Mouse (Mus musculus) hindbrain, embryonic 13.5 days (tissue): ENCODE measurements at regions not wholly inside any gene's neighbourhood (a gene's known extent, or its start where the extent isn't known, plus 50 kb on each side); places are given as distances from the start of the nearest gene placed in this dataset.

ENCODE experiments used
- ATAC-seq: fragments of 200-750 bp; cut with Nextera tagmentation; 2 replicates; pipeline ENCODE4 v1.8.0; 2017; ENCODE audit warnings: moderate TSS enrichment; ENCODE audit not compliant: low FRiP score
- H3K27ac ChIP-seq: fragments of 300-500 bp; sonication (generic); 2 replicates; pipeline ENCODE4 v1.5.1; 2015; ENCODE audit warnings: inconsistent platforms, mild to moderate bottlenecking, moderate library complexity
- H3K27me3 ChIP-seq: fragments of 300-500 bp; sonication (generic); 2 replicates; pipeline ENCODE4 v1.6.1; 2015; ENCODE audit warnings: mild to moderate bottlenecking, inconsistent platforms
- H3K36me3 ChIP-seq: fragments of 300-500 bp; sonication (generic); 2 replicates; pipeline ENCODE4 v1.6.1; 2015; ENCODE audit warnings: mild to moderate bottlenecking, inconsistent platforms
- H3K4me1 ChIP-seq: fragments of 300-500 bp; sonication (generic); replicated peaks from 2 replicates; pipeline ENCODE4 v1.6.1; 2015; ENCODE audit warnings: inconsistent platforms
- H3K4me2 ChIP-seq: fragments of 300-500 bp; sonication (generic); 2 replicates; pipeline ENCODE4 v1.6.1; 2015; ENCODE audit warnings: inconsistent platforms, mild to moderate bottlenecking, moderate library complexity
- H3K4me3 ChIP-seq: fragments of 300-500 bp; sonication (generic); 2 replicates; pipeline ENCODE4 v1.5.1; 2015; ENCODE audit warnings: mild to moderate bottlenecking, inconsistent platforms
- H3K9ac ChIP-seq: fragments of 300-500 bp; sonication (generic); 2 replicates; pipeline ENCODE4 v1.6.1; 2015; ENCODE audit warnings: mild to moderate bottlenecking, inconsistent platforms
- H3K9me3 ChIP-seq: fragments of 300-500 bp; sonication (generic); 2 replicates; pipeline ENCODE4 v1.6.1; 2016; ENCODE audit warnings: inconsistent platforms
- WGBS: fragments of 180-500 bp; shearing (Covaris S2); methylation state at CpG from one replicate; pipeline ENCODE4 v1.1.7; 2015; 5-methylcytosine and 5-hydroxymethylcytosine counted together

DNA sequence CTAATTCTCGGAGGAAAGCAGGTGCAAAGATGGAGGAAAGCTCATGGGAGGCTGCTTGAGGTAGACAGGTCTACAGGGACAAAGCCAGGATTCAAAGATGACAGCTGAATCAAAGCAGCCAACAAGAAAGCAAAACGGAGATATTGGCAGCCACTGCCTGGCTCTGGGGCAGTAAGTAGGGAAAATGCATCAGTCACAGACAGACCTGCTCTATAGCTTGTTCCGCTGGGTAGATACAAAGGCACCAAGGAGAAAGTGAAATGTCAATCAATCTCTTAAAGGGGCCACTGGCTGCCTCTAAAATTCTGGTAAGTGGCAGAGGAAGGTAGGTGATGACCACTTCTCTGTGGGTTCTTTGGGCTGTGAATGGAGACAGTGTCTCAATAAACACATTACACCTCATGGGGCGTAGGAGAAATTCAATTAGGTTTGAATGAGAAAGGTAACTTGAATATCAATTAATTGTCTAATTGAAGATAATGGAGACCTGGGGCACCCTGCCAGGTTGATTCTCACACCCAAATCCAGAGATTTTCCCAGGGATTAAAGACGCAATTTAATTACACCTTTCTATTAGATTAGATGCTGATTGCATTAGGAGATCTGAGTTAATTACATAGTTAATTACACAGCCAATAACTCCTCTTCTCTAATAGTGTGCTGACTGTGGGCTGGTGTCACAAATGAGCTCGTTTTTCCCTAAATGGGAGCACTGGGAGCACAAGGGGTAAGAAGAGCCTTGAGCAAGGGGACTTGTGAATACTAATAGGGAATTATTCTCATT is 555.1 kb downstream of the Gm9195 start:
- Histone ChIP-seq H3K4me2 (no peak overlapping the region), H3K9ac (no peak overlapping the region), H3K36me3 (no peaks in the 10 kb centered on the region), H3K4me1 (peaks cover 9% of the 10 kb centered on the region), H3K27me3 (0 out of 2 replicates have a peak, but pooled peaks cover 4% of the 10 kb centered on the region), H3K4me3 (no peak overlapping the region), H3K27ac (peak overlapping the region; percentile 44), H3K9me3 (no peaks in the 10 kb centered on the region)
- peak; percentile 86 for ATAC-seq
- 47% methylated on average over 6 of the region's 6 CpGs for WGBS

DNA sequence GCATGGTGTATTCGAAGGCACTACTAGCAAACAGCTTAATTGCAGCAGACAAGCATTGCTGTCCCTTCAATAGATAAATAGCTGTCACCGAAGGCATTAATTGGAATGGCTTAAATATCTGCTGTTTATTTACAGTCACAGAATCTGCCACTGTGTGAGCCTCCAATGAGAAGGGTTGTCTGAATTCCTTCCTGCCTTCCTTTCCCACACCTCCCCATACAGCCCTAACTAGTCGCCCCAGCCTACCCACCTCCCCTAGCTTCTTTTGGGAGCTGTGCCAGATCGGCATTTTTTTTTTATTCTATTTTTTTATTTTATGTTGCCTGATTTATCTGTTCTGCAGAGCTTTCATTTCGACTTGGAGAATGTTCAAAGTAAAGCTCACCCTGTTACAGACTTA is 575.7 kb downstream of the Gm9195 start:
- 77% methylated on average over 5 of the region's 5 CpGs for WGBS
- H3K36me3 ChIP-seq: no peaks in the 10 kb centered on the region
- no peak overlapping the region for H3K9ac ChIP-seq
- H3K27me3 ChIP-seq: no peaks in the 10 kb centered on the region
- no peaks in the 10 kb centered on the region for H3K9me3 ChIP-seq
- ATAC-seq: no peak
- H3K4me3 ChIP-seq: no peak overlapping the region
- H3K4me2 ChIP-seq: no peak overlapping the region
- 0 out of 2 replicates have a peak, but pooled peaks cover 6% of the 10 kb centered on the region for H3K4me1 ChIP-seq
- H3K27ac ChIP-seq: no peak overlapping the region

DNA sequence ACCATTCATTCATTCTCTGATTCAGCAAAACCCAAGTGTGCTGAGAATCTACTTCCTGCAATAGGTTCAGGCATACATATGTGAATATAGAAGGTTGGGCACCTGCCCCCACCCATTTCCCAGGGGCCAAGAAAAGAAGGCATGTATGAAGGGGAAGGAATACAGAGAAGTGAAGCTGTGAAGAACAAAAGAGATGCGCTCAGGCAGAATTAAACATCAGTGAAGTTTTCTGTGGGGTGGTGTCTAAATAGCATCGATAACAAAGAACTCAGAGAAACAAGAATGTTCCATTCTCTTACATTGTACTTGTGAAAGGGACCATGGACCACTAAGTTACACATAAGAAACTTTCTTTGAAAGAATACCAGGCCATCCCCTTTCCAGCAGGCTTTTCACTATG is 580.7 kb downstream of the Gm9195 start:
- no peak overlapping the region for H3K9ac ChIP-seq
- no peaks in the 10 kb centered on the region for H3K36me3 ChIP-seq
- no peak for ATAC-seq
- WGBS: 39% methylated on average over 2 of the region's 2 CpGs
- H3K27me3 ChIP-seq: no peaks in the 10 kb centered on the region
- H3K9me3 ChIP-seq: no peaks in the 10 kb centered on the region
- H3K27ac ChIP-seq: no peak overlapping the region
- no peak overlapping the region for H3K4me3 ChIP-seq
- no peak overlapping the region for H3K4me2 ChIP-seq
- no peaks in the 10 kb centered on the region for H3K4me1 ChIP-seq

DNA sequence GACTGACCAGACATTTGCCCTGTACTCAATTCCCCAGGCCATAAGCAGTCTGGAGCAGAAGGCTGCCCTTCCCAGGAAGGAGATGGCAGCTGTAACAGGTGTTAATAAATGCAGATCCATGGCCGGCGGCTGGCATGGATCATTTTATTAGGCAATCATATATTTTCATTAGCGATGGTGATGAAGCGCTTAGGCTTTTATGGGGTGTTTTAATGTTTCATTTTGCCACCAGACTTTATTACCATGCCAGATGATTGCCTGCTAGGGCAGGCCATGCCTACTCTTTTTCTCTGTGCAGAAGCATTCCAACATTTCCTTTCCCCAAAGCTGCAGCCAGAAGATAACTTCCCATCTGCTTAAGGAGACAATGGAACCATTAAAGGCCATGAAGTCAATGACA is 596.2 kb downstream of the Gm9195 start:
- 80% methylated on average over 4 of the region's 4 CpGs for WGBS
- no peak overlapping the region for H3K4me2 ChIP-seq
- no peak for ATAC-seq
- H3K36me3 ChIP-seq: no peaks in the 10 kb centered on the region
- no peaks in the 10 kb centered on the region for H3K4me1 ChIP-seq
- no peaks in the 10 kb centered on the region for H3K27me3 ChIP-seq
- H3K27ac ChIP-seq: no peak overlapping the region
- no peak overlapping the region for H3K4me3 ChIP-seq
- H3K9ac ChIP-seq: no peak overlapping the region
- H3K9me3 ChIP-seq: no peaks in the 10 kb centered on the region

DNA sequence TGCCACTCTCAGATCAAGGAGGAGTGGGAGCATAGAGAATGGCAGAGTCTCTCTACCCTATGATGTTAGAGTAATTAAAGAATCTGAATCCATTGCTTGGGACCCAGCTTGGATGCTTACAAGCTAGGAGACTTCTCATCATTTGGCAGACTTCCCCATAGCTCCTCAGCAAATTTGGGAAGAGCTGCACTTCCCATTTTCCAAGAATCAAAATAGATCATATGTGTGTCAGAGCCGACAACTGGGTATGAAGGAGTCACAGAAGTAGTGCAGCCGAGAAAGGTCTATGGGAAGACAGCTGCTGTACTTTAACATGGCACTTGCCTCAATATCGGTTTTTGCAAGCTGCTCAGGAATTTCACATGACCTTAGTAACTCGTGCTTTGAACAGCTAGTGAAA is 596.8 kb downstream of the Gm9195 start:
- H3K4me3 ChIP-seq: no peak overlapping the region
- no peaks in the 10 kb centered on the region for H3K36me3 ChIP-seq
- H3K27ac ChIP-seq: no peak overlapping the region
- WGBS: 91% methylated on average over 4 of the region's 4 CpGs
- H3K4me1 ChIP-seq: no peaks in the 10 kb centered on the region
- no peak for ATAC-seq
- H3K27me3 ChIP-seq: no peaks in the 10 kb centered on the region
- H3K9ac ChIP-seq: no peak overlapping the region
- H3K4me2 ChIP-seq: no peak overlapping the region
- no peaks in the 10 kb centered on the region for H3K9me3 ChIP-seq

DNA sequence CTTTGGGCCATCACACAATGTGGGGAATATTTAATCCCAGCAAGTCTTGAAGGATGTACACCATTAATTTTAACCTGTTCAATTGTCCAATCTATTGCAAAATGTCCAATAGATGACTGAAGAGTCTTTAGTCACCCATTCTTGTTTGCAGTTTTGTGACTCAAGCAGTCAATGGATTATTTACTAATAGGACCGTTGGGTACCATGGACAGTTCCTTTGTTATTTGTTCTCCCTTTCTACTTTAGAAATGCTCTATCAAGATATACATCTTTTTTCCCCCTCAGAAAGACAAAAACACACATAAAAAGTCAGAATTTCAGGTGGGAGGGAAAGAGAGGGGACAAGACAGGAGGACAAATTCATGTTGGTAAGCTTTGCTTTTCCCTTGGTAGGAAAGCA is 598.3 kb downstream of the Gm9195 start:
- Histone ChIP-seq H3K4me3 (no peak overlapping the region), H3K27me3 (no peaks in the 10 kb centered on the region), H3K4me2 (no peak overlapping the region), H3K9ac (no peak overlapping the region), H3K9me3 (no peaks in the 10 kb centered on the region), H3K36me3 (no peaks in the 10 kb centered on the region), H3K27ac (no peak overlapping the region), H3K4me1 (no peaks in the 10 kb centered on the region)
- WGBS: 76% methylated on average over 1 of the region's 1 CpGs
- ATAC-seq: no peak

DNA sequence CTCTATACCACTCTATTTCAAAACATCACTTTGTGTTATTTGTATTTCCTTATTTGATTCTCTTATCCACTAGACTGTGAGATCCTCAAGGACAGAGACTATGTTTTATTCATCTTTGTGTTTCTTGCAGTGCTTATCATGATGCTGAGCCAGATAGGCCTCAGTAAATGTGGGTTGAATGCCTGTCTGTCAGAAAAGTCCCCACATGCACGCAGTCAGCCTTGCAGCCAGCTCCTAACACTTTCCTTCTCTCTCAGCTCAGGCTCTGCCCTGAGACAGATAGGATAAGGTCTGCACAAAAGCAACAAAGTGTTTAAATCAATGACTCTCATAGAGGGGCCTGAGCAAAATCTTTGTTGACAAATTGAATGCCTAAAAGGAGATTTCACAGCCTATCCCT is 600.0 kb downstream of the Gm9195 start:
- no peak overlapping the region for H3K9ac ChIP-seq
- no peak overlapping the region for H3K27ac ChIP-seq
- H3K27me3 ChIP-seq: no peaks in the 10 kb centered on the region
- no peaks in the 10 kb centered on the region for H3K36me3 ChIP-seq
- H3K4me3 ChIP-seq: no peak overlapping the region
- no peaks in the 10 kb centered on the region for H3K9me3 ChIP-seq
- no peak overlapping the region for H3K4me2 ChIP-seq
- no peaks in the 10 kb centered on the region for H3K4me1 ChIP-seq
- 72% methylated on average over 1 of the region's 1 CpGs for WGBS
- no peak for ATAC-seq

DNA sequence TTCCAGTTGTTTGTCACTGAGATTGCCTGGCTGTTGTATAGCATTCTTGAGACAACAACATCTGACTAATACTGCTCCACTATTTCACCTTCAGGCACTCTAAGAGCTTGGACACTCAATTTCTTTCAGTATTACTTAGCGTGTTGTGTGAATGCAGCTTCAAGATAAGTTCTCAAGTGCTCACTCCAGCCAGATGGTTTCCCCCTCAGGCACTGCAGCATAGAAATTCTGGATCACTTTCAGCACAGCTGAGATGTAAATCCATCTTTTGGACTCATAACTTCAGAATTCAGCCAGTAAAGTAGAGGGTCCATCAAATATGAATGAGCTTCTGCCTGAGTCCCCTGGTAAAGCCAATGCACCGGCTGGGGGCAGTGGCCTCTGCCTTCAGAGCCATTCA is 608.8 kb downstream of the Gm9195 start:
- no peaks in the 10 kb centered on the region for H3K36me3 ChIP-seq

DNA sequence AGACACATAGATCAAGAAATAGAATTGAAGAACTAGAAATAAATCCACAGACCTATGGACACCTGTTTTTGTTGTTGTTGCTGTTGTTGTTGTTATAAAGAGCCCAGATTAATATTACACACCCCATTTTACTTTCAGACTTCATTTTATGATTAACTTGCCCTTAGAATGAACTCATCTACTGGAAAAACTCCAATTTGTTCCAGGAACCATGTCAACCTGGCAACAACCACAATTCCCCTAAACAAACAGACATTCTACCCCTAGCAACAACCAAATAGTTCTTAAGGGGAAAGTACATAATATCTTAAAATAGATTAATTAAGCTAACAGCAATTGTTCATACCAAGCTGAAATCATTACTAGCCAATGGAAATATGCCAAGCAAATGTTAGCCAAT is 646.1 kb downstream of the Gm9195 start:
- H3K4me3 ChIP-seq: no peak overlapping the region
- H3K9me3 ChIP-seq: no peaks in the 10 kb centered on the region
- H3K36me3 ChIP-seq: no peaks in the 10 kb centered on the region
- no peak overlapping the region for H3K9ac ChIP-seq
- no peak overlapping the region for H3K27ac ChIP-seq
- no peaks in the 10 kb centered on the region for H3K27me3 ChIP-seq
- H3K4me1 ChIP-seq: no peaks in the 10 kb centered on the region
- no peak for ATAC-seq
- H3K4me2 ChIP-seq: no peak overlapping the region

More for the DNA sequence above, 608.8 kb downstream of the Gm9195 start:
- Histone ChIP-seq H3K4me2 (no peak overlapping the region), H3K9me3 (no peaks in the 10 kb centered on the region), H3K9ac (no peak overlapping the region), H3K27ac (no peak overlapping the region), H3K4me1 (no peaks in the 10 kb centered on the region), H3K27me3 (no peaks in the 10 kb centered on the region), H3K4me3 (no peak overlapping the region)
- no peak for ATAC-seq
- 85% methylated on average over 2 of the region's 2 CpGs for WGBS

DNA sequence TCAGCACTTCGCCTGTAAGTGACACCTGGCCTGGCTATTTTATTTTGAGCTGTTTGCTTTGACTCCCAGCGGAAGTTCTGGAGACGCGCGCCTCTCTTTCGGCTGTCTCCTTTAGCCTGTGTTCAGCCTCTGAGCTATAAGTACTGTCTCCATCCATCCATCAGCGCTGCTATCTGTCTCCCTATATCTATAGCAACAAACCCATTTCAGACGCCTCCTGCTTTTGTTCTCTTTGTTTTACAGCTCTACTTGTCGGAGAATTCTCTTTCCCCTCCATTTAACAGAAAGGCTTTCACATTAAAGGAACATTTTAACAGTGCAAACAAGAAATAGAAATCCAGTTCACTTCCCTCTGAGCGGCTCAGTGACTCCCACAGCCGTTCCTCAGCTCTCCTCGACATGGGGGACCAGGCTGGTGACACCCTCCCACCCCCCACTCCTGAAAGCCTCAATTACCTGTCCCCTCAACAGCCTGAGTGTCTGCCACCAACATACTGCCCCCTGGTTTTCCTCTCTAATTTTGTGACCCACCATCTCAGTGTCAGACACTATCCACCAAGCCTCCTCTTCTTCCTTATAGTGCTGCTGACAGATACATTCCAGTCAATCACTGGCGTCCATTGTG is 682.7 kb downstream of the Gm9195 start:
- 0 out of 2 replicates have a peak overlapping the region, but pooled peaks have one; percentile 26 for H3K4me2 ChIP-seq
- WGBS: 28% methylated on average over 13 of the region's 13 CpGs
- no peak for ATAC-seq

DNA sequence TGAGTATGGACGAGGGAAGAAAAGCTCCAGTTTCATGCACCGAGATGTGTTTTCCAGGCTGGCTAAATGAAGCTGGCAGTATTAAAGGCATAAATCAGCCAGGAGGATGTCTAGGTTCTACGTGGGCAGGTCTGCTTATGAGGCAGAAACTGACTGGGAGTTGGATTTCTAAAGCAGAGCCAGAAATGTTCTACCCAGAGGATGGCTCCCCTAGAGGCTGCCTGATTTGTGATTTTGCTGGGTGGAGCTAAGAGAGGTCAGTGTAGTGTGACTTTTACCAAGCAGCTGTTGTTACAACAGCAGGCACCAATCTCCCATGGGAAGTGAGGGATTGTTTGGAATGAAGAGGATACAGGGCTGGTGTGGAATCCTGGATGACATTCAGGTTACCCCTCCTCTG is 686.0 kb downstream of the Gm9195 start:
- H3K9ac ChIP-seq: no peak overlapping the region
- H3K4me3 ChIP-seq: no peak overlapping the region
- H3K27ac ChIP-seq: no peak overlapping the region
- H3K4me1 ChIP-seq: peaks cover 9% of the 10 kb centered on the region; the same call in 1 of the 2 replicates
- no peaks in the 10 kb centered on the region for H3K9me3 ChIP-seq
- H3K27me3 ChIP-seq: 0 out of 2 replicates have a peak, but pooled peaks cover 3% of the 10 kb centered on the region
- H3K36me3 ChIP-seq: no peaks in the 10 kb centered on the region
- H3K4me2 ChIP-seq: no peak overlapping the region
- WGBS: 64% methylated on average over 3 of the region's 3 CpGs
- no peak for ATAC-seq

More for the DNA sequence above, 682.7 kb downstream of the Gm9195 start:
- 0 out of 2 replicates have a peak overlapping the region, but pooled peaks have one; percentile 40 for H3K27ac ChIP-seq
- H3K36me3 ChIP-seq: no peaks in the 10 kb centered on the region
- 0 out of 2 replicates have a peak, but pooled peaks cover 4% of the 10 kb centered on the region for H3K27me3 ChIP-seq
- peaks cover 9% of the 10 kb centered on the region; the same call in 1 of the 2 replicates for H3K4me1 ChIP-seq
- no peaks in the 10 kb centered on the region for H3K9me3 ChIP-seq
- 0 out of 2 replicates have a peak overlapping the region, but pooled peaks have one; percentile 21 for H3K9ac ChIP-seq
- no peak overlapping the region for H3K4me3 ChIP-seq

DNA sequence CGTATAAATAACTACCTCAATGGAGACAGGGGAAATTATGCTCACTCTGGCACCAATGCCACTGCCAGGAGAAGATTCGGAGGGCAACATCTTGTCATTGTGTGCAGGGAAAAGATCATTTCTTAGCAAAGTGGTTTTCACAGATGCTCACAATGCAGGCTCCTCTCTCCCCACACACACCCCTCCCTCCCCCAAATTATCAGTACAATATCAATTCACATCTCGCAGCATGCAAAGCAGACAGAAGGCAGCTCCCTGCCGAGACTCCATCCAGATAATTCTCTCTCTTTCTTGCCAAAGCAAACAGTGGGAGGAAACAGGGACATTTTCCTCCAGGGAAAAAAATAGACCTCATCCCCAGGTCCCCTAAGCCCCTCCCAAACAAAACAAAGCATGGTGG is 691.8 kb downstream of the Gm9195 start:
- 45% methylated on average over 4 of the region's 4 CpGs for WGBS
- ATAC-seq: no peak

More for the DNA sequence above, 691.8 kb downstream of the Gm9195 start:
- Histone ChIP-seq H3K9me3 (no peaks in the 10 kb centered on the region), H3K4me2 (peak overlapping the region; percentile 7; the same call in 1 of the 2 replicates), H3K4me1 (peaks cover 6% of the 10 kb centered on the region; the same call in 1 of the 2 replicates), H3K27me3 (no peaks in the 10 kb centered on the region), H3K27ac (peak overlapping the region; percentile 26; the same call in 1 of the 2 replicates), H3K4me3 (no peak overlapping the region), H3K36me3 (no peaks in the 10 kb centered on the region), H3K9ac (no peak overlapping the region)
